Mouse (Mus musculus): ENCODE measurements around the gene Tff2. TPM values are rescaled to one million over a fixed set of nuclear protein-coding genes. Genes with fewer than 3 reads are reported as not detected.

Gene Tff2
- polyA plus RNA-seq, 1 experiment: 3.5 TPM

DNA sequence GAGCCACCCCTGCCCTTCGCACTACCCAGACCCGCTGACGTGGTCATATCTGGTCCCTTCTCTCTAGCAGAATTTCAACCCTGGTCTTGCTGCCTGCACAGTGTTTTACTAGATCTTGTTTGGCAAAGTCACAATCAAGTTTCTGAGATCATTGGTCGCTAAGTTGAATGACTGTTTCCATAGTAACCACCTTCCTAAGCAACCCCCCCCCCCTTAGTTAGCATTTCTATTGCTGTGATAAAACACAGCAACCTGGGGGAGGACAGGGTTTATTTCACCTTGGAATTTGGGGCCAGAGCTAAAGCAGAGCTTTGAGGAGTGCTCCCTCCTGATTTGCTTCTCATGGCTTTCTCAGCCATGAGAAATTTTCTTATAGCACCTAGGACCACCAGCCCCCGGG lies 49.3 kb downstream of the Tff2 start:
- WGBS: 60% methylated on average over 5 of the region's 5 CpGs
- DNase-seq (ENCODE audit: low read depth, low spot score): no peak

Other genes with a start within 250 kb of the Tff2 start
- gene Glp1r, start 242.5 kb downstream of the Tff2 start, polyA plus RNA-seq (2012; rRNA removed): 0.26 and 0.34 TPM in 2 replicates
- gene Umodl1, start 189.6 kb downstream of the Tff2 start, polyA plus RNA-seq (2012; rRNA removed): not detected in 2 replicates
- 3.2 and 3.4 TPM in 2 replicates for gene Abcg1, start 86.6 kb downstream of the Tff2 start, polyA plus RNA-seq (2012; rRNA removed)
- gene Tff3, start 14.6 kb downstream of the Tff2 start, polyA plus RNA-seq (2012; rRNA removed): 11,983 and 17,407 TPM in 2 replicates
- gene Tff1, start 21.0 kb upstream of the Tff2 start, polyA plus RNA-seq (2012; rRNA removed): 0.85 and 5.4 TPM in 2 replicates
- 0.05 TPM in 1 of 2 replicates, not detected in the other for gene Tmprss3, start 54.7 kb upstream of the Tff2 start, polyA plus RNA-seq (2012; rRNA removed)
- gene Ubash3a, start 63.6 kb upstream of the Tff2 start, polyA plus RNA-seq (2012; rRNA removed): 0.57 and 1.7 TPM in 2 replicates
- 0.40 and 0.52 TPM in 2 replicates for gene Rsph1, start 133.1 kb upstream of the Tff2 start, polyA plus RNA-seq (2012; rRNA removed)
- gene Slc37a1, start 142.5 kb upstream of the Tff2 start, polyA plus RNA-seq (2012; rRNA removed): 150 and 158 TPM in 2 replicates
- 295 and 341 TPM in 2 replicates for gene Pde9a, start 241.9 kb upstream of the Tff2 start, polyA plus RNA-seq (2012; rRNA removed)